Mouse (Mus musculus): ENCODE data around the gene Zfp444. TPM values are rescaled to one million over a fixed set of nuclear protein-coding genes. Genes with fewer than 3 reads are reported as not detected.

The Zfp444 gene
- polyA plus RNA-seq, 1 experiment from 2014 or later, result 69.8 TPM

Other genes with a start within 250 kb of the Zfp444 start
- gene Vmn1r65, start 161.2 kb upstream of the Zfp444 start, polyA plus RNA-seq (2016; fragmentation: Nextera tagmentation; extraction: Ambion mirVana), result not detected in 2 replicates
- not detected in 2 replicates for gene Nlrp4c, start 127.1 kb upstream of the Zfp444 start, polyA plus RNA-seq (2016; fragmentation: Nextera tagmentation; extraction: Ambion mirVana)
- gene Zfp787, start 16.2 kb upstream of the Zfp444 start, polyA plus RNA-seq (2016; fragmentation: Nextera tagmentation; extraction: Ambion mirVana), result 23.7 and 24.4 TPM in 2 replicates
- gene Galp, start 24.9 kb downstream of the Zfp444 start, polyA plus RNA-seq (2016; fragmentation: Nextera tagmentation; extraction: Ambion mirVana), result not detected in 2 replicates
- gene Zscan5b, start 50.1 kb downstream of the Zfp444 start, polyA plus RNA-seq (2016; fragmentation: Nextera tagmentation; extraction: Ambion mirVana), result not detected in 2 replicates
- not detected in 2 replicates for gene Epp13, start 80.5 kb downstream of the Zfp444 start, polyA plus RNA-seq (2016; fragmentation: Nextera tagmentation; extraction: Ambion mirVana)
- gene Zfp667, start 114.4 kb downstream of the Zfp444 start, polyA plus RNA-seq (2016; fragmentation: Nextera tagmentation; extraction: Ambion mirVana), result 6.3 and 6.6 TPM in 2 replicates
- gene Zfp583, start 159.1 kb downstream of the Zfp444 start, polyA plus RNA-seq (2016; fragmentation: Nextera tagmentation; extraction: Ambion mirVana), result 6.0 and 6.8 TPM in 2 replicates
- 2.7 and 3.4 TPM in 2 replicates for gene Gm3854, start 171.5 kb downstream of the Zfp444 start, polyA plus RNA-seq (2016; fragmentation: Nextera tagmentation; extraction: Ambion mirVana)
- 1.9 and 2.1 TPM in 2 replicates for gene Zfp78, start 191.1 kb downstream of the Zfp444 start, polyA plus RNA-seq (2016; fragmentation: Nextera tagmentation; extraction: Ambion mirVana)
- 9.3 and 10.9 TPM in 2 replicates for gene Zfp28, start 211.1 kb downstream of the Zfp444 start, polyA plus RNA-seq (2016; fragmentation: Nextera tagmentation; extraction: Ambion mirVana)
- 0.34 and 0.90 TPM in 2 replicates for gene Smim17, start 226.5 kb downstream of the Zfp444 start, polyA plus RNA-seq (2016; fragmentation: Nextera tagmentation; extraction: Ambion mirVana)
- not detected in 2 replicates for gene Gm20715, start 238.1 kb downstream of the Zfp444 start, polyA plus RNA-seq (2016; fragmentation: Nextera tagmentation; extraction: Ambion mirVana)